Mouse (Mus musculus): Measurements from ENCODE around the gene Smug1.

Smug1 gene

DNA sequence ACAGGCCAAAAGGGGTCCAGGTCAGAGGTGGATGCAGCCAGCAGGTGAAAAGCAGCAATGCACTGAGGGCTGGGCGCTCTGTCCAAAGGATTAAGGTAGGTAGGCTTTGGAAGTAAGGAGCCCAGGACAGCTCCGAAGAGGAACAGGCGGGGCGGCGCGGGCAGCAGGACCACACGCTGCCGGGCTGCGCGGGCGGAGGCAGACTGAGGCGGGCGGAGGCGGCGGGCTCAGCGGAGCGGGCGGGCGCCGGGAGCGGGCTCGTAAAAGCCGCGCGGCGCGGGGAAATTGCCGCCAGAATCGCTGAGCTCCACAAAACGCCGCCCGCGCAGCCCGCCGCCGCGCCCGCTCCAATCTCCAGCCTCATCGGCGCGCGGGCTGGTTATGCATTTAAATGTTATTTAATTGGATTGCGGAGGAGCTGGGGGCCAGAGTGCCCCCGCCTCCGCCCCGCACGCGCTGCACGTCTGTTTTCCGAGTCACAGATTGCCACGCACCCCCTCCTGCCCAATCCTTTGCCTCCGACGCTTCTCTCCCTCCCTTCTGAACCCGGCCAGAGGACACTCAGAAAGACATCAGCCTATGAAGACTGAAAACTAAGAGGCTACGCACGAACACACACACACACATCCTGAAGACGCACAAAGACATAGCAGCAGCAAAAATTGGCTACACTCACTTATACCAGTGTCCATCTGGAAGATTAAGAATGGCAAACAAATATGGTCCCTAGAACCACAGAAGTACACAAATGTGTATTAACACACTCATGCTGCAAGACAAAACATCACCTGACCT is 20.1 kb downstream of the Smug1 start:
- in situ Hi-C loops (cut with MboI, MseI): no loop called here

DNA sequence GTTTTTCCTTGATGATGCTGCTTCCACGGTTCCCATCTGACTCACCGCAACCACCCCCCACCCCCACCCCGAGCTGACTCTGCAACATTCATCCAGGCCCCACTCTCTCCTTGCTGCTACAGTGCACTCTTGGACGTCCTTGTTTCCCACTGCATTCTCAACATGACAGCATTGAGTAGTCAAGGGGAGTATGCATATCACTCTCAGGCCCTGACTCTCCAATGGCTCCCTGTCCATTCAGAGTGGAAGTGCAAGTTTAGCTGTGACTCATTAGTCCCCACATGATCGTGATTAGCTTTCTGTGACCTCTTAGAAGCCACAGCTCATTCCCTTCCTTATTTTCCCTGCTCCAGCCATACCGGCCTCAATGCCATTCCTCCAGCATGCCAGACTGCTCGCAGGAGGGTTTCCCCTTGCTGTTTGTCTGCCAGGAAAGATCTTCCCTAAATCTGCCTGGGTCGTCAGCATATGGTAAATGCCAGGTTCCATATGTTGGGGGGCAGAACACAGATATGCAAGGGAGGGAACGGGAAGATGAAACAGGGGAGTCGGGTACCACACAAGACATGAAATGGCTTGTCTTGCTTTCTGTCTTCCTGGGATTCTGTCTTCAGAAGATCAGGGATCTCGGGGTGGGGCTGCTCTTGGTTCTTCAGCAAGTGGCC is 21.1 kb downstream of the Smug1 start:
- in situ Hi-C loops (cut with MboI, MseI): no loop called here

DNA sequence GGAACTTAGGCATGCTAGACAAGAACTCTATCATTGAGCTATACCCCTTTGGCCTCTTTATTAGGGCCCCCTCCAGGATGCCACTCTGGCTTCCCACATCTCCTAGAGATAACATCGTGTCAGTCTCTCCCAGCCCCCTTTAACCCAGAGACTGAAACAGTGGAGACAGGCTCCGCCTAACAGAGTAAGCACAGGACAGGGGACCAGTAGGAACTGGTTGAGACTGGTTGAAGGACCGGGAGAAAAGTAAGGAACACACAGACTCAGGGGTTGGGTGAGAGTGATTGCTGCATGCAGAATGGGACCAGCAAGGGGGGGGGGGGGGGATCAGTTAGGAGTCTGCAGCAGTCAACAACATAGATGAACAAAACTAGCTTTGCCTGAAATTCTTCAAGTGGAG is 22.7 kb downstream of the Smug1 start:
- in situ Hi-C loops (cut with MboI, MseI): no loop called here

DNA sequence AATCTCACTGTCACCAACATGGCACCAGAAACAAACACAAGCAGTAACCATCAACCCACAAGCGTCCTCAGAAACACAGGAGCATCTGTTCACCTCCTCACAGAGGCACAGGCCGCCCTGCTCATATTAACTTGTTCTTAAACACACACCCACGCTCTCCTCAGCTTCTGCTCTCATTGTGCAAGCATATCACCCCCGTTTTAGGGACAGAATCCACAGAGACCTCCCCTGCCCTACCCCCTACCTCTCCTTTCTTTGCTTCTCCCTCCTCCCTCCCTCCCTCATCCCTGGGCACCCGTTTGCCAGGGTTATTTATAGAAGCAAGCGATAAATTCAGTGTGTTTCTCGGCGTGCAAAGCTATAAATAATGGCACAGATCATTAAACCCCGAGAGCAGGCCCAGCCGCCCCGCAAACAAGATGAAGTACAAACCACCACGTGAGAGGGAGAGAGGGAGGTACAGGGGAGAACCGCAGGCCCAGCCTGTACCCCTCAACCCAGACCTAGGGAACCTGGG is 31.4 kb downstream of the Smug1 start:
- in situ Hi-C loops (cut with MboI, MseI): no loop called here

DNA sequence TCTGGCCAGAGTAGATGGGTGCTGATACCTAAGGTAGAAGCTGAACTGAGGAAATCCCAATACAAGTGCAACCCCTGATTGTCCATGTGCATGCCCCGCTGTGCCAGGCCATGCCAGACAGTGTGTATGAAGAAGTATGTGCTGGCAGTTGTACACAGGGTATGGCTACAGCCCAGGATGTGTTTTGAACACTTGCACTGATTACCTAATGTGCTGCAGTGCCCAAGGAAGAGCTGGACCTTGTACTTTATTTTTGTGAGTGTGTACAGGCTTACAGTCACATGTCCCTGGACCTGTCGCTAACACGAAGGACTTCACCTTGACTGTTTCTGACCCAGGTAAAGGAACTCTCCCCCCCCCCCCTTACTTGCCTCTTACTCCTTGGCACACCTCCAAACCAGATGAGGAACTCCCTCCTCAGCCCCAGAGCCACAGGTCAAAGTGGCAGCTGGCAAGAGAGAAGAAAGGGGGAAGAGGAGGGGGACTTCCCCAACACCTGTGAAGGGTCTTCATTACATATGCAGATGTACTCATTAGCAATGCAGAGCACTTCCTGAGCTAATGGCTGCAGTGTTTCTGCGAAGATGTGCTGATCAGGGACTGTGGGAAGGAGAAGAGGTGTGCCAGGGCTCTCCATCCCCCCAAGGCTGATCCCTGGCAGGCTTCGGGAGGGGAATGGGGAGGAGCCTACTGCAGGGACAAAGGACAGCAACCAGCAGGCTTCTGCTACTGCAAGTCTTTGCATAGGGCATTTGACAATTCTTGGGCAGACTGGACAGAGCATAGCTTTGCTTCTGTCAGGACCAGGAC is 32.4 kb downstream of the Smug1 start:
- in situ Hi-C loops (cut with MboI, MseI): no loop called here

DNA sequence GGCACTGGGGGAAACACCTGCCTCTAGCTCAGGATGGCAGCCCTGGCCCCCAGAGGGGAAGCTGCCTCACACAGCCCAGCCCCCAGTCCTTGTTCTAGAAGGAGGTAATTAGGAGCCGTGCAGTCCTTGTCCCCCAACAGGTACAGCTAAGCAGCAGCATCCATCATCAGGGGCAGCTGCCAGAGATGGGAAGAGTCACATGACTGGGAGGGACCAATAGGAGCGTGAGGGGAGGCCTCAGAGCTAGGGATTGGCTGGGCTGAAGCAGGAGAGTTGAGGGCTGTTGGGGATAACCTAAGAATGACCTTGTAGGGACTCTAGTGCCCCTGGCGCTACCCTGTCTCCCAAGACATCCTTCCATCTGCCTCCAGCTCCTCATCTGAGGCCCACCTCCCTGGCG is 33.1 kb downstream of the Smug1 start:
- in situ Hi-C loops (cut with MboI, MseI): no loop called here

DNA sequence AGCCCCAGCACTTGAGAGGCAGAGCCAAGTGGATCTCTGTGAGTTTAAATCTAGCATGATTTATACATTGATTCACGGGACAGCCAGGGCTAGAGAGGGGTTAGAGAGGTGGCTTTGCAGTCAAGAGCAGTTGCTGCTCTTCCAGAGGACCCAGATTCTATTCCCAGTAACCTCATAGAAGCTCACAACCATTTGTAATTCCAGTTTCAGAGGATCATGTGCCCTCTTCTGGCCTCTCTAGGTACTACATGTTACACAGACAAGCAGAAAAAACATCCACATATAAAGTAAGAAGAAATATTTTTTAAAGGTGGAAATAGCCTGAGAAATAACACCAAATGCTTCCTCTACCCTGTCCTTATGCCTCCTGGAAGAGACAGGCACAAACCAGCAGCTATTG is 36.2 kb downstream of the Smug1 start:
- in situ Hi-C loops (cut with MboI, MseI): no loop called here

DNA sequence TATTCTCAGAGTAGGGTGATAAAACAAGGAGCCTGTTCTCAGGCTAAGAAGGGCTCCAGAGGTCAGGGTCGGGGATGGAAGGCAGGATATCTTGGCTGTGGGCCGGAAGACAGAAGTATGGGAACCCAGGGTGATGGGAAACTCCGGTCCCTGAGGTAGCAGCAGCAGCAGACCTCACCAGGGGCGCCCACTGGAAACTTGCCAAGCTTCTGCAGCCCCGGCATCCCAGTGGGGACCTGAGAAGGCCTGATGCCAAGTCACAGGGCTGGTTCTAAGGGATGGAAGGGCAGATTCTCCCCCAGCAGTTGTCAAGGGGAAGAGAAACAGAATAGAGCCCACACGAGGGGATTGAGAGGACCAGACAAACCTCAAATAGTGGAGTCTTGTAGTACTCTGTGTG is 37.6 kb downstream of the Smug1 start:
- in situ Hi-C loops (cut with MboI, MseI): no loop called here

DNA sequence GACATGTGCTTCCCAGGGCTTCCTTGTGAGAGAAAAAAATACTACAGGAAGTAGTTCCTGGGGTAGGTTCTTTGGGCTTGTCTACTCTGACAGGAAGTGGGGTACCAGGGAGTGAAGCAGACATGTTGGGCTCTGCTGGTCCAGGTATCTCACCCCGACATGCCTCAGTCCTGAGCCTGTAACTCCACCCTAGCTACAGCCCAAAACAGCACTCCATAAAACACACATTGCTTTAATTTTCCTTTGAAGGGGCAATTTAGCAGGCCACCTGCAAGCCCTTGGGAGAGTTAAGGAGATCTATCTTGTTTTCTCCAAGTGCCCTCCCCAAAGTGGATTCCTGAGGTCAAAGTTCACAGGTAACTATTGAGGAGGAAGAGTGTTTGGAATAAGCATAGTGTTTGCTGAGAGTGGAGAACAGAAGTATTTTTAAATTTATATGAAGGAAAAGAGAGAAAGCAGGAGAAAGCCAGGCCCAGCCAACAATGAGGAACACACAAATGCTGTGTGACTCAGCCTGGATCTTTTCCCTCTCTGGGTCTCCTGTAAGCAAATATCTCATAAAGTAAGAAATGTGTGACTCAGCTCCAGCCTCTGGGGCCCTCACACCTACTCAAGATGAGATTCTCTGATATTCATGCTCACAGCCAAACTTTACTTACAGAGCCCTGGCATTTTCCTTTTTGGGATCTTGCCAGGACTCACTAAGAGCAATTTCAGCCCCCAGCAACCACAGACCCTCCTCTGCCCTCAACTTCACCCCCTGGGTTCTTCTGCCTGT is 38.6 kb downstream of the Smug1 start:
- in situ Hi-C loops (cut with MboI, MseI): no loop called here

DNA sequence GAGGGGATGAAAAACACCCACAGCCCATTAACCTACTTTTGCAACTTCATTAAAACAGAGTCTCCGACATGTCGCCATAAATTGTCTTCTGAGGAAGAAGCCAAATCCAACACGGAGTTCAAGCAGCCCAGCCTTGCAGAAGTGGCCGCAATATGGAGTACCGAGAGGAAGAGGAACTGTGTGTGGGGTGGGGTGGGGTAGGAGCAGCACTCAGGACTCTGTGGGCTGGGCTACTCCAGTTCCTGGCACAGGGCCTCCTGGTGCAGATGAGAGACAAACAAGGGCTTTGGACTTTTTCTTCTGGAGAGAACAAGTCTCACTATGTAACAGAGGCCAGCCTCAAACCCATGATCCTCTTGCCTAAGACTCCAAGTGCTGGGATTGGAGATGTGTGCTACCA is 40.9 kb downstream of the Smug1 start:
- in situ Hi-C loops (cut with MboI, MseI): no loop called here

DNA sequence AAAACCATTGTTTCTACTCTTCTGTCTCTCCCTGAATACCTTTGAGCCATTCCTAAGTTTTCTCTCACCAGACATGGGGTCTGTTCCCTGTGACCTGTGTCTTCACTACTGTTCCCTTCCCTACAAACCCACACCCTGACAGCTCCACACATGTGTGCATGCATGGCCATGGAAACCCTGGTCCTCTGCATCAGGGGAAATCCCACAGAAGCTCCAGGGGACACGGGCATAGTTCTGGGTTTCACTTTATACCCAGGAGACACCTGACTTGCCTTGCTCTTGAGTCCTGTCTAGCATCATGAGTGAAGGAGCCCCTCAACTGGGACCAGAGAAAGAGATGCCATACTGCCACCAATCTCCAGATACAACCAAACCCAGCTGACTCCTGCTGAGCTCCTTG is 42.6 kb downstream of the Smug1 start:
- in situ Hi-C loops (cut with MboI, MseI): no loop called here

DNA sequence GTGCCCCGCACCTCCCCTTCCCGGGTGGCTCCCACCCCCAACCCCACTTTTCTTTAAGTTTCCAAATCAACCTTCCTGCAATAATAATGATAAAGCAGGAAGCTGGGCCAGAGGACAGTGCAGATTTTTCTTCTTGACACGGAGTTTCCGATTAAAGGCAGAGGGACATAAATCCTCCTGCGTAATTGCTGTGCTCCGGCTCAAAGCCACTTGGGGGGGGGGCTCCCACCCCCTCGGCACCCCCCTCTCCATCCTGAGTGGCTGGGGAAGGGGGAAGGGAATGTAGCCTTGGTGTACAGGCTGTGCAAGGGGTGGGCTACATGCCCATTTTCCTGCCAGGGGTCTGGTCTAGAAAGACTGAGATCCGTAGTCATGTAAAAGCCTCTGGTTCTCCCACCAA is 43.5 kb downstream of the Smug1 start:
- in situ Hi-C loops (cut with MboI, MseI): no loop called here

DNA sequence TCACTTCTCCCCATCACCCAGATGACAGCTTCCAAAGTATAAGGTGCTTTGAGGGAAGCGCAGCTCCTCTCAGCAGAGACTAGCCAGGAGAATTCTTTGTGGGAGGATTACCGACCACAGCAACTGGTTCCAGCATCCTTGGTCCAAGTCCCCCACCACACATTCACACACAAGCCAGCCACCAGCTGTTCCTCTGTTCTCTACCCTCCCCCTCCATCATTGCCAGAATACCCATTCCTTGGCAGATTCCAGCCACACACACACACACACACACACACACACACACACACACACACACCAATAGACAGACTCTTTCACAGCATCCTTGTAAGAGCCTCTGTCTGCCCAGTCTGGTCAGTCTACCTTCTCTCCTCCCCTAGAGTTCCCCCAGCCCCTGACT is 44.5 kb downstream of the Smug1 start:
- in situ Hi-C loops (cut with MboI, MseI): no loop called here

DNA sequence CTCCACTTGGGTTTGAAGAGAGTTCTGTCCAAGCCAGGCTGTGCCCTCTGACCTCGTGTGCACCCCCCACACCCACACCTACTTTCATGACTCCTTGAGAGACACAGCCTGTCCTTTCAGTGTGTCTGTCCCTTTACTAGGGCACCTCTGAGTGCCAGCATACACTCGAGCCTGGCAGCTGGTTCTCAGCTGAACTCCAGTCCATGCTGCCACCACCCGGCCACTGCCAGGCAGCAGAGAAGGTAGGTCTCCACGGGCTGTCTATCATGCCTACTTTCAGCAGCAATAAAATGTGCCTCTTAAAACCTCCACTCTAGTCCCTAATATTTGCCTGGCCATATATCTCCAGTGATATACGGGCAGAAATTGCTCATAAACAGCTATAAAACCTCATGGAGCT is 45.5 kb downstream of the Smug1 start:
- in situ Hi-C loops (cut with MboI, MseI): no loop called here

DNA sequence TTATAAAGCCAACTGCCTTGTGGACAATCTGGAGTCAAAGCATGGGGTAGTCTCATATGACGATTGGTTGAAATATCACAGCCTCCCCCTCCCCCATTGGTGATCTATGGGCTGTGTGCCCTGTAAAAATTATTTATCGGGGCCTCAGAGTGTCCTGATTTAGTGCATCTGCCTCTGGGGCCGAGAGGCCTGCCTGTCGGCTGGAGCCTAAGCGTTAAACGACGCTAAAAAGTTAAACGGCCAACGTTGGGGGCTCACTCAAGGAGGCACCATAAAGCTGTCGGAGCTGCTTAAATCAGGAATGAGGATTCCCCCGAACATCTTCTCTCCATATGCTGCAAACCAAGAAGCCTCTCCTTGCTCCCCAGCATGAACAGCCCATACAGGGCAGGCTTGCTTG is 46.3 kb downstream of the Smug1 start:
- in situ Hi-C loops (cut with MboI, MseI): no loop called here

DNA sequence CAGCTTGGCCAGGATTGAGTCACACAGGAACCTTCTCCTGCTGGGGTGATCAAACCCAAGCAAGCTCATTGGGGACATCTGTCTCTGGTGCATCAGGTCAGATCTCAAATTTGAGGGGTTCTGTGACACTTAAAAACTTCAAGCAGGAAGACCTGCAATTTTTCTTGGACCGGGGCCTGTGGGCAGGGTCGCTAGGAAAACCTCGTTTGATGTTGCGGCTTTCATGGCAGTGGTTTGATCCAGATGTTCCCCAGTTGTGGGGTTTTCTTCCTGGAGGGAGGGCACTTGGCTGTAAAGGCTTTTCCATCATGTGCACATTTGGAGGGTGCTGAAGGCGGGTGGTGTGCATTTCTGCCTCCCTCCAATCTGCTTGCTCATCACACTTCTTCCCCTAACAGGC is 51.2 kb downstream of the Smug1 start:
- in situ Hi-C loops (cut with MboI, MseI): no loop called here

DNA sequence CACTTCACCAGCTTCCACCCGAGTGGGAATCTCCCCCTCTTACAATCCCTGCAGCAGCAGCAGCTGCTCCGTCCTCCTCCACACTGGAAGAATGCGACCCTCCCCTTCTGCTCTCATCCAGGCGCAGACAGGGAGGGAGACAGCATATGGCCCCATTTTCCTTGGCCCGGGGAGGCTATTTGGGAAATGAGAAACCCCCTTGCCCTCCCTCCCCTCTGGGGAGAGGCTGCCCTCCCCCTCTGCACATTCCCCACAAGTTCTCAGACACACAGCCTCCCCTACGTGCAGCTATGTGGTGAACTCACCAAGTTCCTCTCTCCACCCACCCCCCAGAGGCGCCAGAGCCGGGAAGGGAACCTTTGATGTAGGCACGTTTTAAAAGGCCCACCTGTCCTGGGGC is 51.6 kb downstream of the Smug1 start:
- in situ Hi-C loops (cut with MboI, MseI): no loop called here

DNA sequence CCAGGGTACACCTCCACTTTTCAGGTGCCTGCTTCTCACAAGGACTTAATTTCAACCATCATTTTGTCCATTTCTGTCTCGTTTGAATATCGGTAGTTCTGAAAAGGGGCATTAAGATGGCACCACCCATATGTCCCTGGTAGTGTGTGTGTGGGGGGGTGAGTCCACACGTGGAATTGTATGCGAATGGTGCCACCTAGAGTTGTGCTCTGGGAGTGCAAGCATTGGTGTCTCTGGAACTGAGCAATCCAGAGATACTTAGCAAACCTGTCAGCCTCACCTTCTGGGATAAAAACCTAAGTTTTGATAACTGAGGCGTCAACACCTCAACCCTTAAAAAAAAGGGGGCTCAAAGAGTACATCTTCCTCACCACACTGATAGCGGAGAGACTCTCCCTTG is 53.8 kb downstream of the Smug1 start:
- in situ Hi-C loops (cut with MboI, MseI): no loop called here

DNA sequence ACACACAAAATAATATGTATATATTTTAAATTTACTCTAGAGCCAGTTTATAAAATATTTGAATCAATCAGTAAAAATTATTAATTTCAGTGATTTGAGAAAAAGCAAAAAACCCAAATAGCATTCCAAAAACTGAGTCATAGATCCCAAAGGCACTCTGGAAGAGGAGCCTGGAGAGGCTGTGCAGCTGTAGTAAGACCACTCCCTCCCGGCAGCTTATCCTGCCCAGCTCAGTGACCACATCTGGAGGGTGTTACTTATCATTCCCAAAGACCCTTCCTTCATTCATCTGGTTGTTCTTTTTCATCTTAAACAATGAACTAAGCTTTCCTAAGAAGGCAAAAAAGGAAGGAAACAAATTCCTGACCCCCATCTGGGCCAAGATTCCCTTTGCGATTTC is 54.6 kb downstream of the Smug1 start:
- in situ Hi-C loops (cut with MboI, MseI): no loop called here

DNA sequence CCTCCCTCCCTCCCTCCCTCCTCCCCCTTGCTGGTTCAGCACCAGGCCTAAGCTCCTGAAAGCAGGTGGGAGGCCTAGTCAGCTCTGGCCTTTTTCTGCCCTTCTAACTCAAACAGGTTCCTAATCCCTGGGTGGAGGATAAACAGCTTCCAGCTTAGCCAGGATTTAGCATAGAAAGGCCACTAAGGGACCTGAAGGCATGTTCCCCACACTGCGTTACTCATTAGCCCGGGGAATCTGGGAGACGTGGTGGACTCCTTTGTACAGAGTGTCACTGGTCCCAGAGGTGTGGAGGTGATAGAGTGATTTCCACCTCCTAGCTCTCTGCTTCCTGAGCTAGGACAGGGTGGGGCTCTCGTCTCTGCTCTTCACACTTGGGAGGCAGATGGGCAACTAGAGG is 57.0 kb downstream of the Smug1 start:
- in situ Hi-C loops (cut with MboI, MseI): no loop called here

DNA sequence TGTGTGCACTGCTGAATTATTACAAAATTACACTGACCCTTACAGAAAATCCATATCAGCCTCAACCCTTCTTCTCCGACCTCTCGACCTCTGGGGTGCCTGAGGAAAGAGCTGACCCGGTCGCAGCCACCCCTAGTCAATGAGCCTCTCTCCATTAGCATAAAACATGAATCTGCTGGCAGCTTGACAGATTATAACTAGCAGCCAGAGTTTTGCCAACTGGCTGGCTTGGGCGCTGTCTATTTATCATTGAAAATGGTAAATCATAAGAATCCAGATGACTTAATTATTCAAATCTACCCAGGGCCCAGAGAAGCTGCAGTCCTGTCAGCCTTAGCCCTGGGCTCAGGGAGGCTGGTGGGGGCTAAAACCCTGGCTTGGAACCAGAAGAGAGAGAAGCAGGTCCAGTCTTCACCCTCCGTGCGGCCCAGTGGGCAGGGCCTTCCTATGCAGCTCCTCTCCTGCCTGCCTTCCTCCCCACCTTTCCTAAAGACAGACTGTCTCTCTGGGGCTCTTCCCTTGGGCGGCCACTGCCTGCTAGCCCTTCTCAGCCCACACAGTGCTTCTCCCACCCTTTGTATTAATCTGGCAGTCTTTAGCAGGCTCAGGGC is 58.7 kb downstream of the Smug1 start:
- in situ Hi-C loops (cut with MboI, MseI): no loop called here
